Mouse (Mus musculus) lung, postnatal 0 days (tissue): ENCODE results near the gene Snx30. TPM values are rescaled to one million over a fixed set of nuclear protein-coding genes. Genes with fewer than 3 reads are reported as not detected.

Experiments used
- ATAC-seq: fragments of 200-750 bp; cut with Nextera tagmentation; 2 replicates; pipeline ENCODE4 v1.8.0; 2017; ENCODE audit warnings: moderate library complexity
- DNase-seq: peaks from one replicate; pipeline ENCODE4 v3.0.0-alpha.2; 2016; ENCODE audit warnings: low spot score
- H3K27ac ChIP-seq: fragments of 300-500 bp; sonication (generic); 2 replicates; pipeline ENCODE4 v1.5.1; 2014; ENCODE audit warnings: antibody characterized with exemption, mild to moderate bottlenecking, low read length, mixed read lengths
- H3K27me3 ChIP-seq: fragments of 300-500 bp; sonication (generic); replicated peaks from 2 replicates; pipeline ENCODE4 v1.6.1; 2014; ENCODE audit warnings: low read length, mixed read lengths; ENCODE audit not compliant: insufficient read depth
- H3K36me3 ChIP-seq: fragments of 300-500 bp; sonication (generic); 2 replicates; pipeline ENCODE4 v1.6.1; 2014; ENCODE audit warnings: low read length, mixed read lengths; ENCODE audit not compliant: insufficient read depth
- H3K4me1 ChIP-seq: fragments of 300-500 bp; sonication (generic); 2 replicates; pipeline ENCODE4 v1.6.1; 2014; ENCODE audit warnings: antibody characterized with exemption, low read depth, low read length, mixed read lengths; ENCODE audit not compliant: insufficient read depth
- H3K4me2 ChIP-seq: fragments of 300-500 bp; sonication (generic); replicated peaks from 2 replicates; pipeline ENCODE4 v1.6.1; 2014; ENCODE audit warnings: low read depth, mild to moderate bottlenecking, low read length, moderate library complexity, mixed read lengths
- H3K4me3 ChIP-seq: fragments of 300-500 bp; sonication (generic); 2 replicates; pipeline ENCODE4 v1.5.1; 2014; ENCODE audit warnings: low read depth, low read length
- H3K9ac ChIP-seq: fragments of 300-500 bp; sonication (generic); replicated peaks from 2 replicates; pipeline ENCODE4 v1.6.1; 2014; ENCODE audit warnings: low read depth, mild to moderate bottlenecking
- H3K9me3 ChIP-seq: fragments of 300-500 bp; sonication (generic); 2 replicates; pipeline ENCODE4 v1.6.1; 2016; ENCODE audit warnings: low read length, mixed read lengths
- CTCF ChIP-seq: IDR thresholded peaks from 2 replicates; pipeline ENCODE4 v1.5.1; 2016; ENCODE audit warnings: antibody characterized with exemption, mild to moderate bottlenecking
- EP300 ChIP-seq: IDR thresholded peaks from 2 replicates; pipeline ENCODE4 v1.6.1; 2016; ENCODE audit warnings: antibody characterized with exemption, mild to moderate bottlenecking, control low read depth
- WGBS: fragments of 180-500 bp; shearing (Covaris S2); extraction: QIAGEN DNeasy Blood & Tissue Kit; methylation state at CpG from one replicate; pipeline ENCODE4 v1.1.7; 2014; 5-methylcytosine and 5-hydroxymethylcytosine counted together
- polyA plus RNA-seq: library from polyadenylated mRNA; unstranded; fragments of >200 nt; fragmentation: Nextera tagmentation; extraction: Ambion mirVana; gene quantifications from 2 replicates; pipeline ENCODE4 v1.2.1, GENCODE M21; 2015

Snx30 gene
- polyA plus RNA-seq, 1 experiment from 2014 or later = 12.0 TPM

- WGBS = 61% methylated on average over 5 of the region's 5 CpGs
- no peak overlapping the region for H3K27ac ChIP-seq
- H3K4me1 ChIP-seq = peaks cover 9% of the 10 kb centered on the region; the same call in 1 of the 2 replicates
- TF ChIP-seq CTCF (peak; percentile 65), EP300 (no peak)
- H3K4me3 ChIP-seq = no peak overlapping the region
- no peak overlapping the region for H3K9ac ChIP-seq
- H3K36me3 ChIP-seq = no peaks in the 10 kb centered on the region
- DNase-seq (peak; percentile 62), ATAC-seq (no peak)
- H3K9me3 ChIP-seq = no peaks in the 10 kb centered on the region
- no peaks in the 10 kb centered on the region for H3K27me3 ChIP-seq
- no peak overlapping the region for H3K4me2 ChIP-seq
Observed at GRCm38 (mm10) chr4:59808396-59808795, 2.8 kb downstream of the Snx30 start.

GRCm38 (mm10) chr4:59814094-59814493 is 8.5 kb downstream of the Snx30 start:
- peak overlapping the region; percentile 74 for H3K27ac ChIP-seq
- H3K9me3 ChIP-seq = no peaks in the 10 kb centered on the region
- no peak for ATAC-seq
- H3K4me2 ChIP-seq = no peak overlapping the region
- no peak overlapping the region for H3K9ac ChIP-seq
- TF ChIP-seq EP300 (peak; percentile 47; the same call in 1 of the 2 replicates), CTCF (no peak)
- WGBS = 44% methylated on average over 7 of the region's 7 CpGs
- peaks cover 4% of the 10 kb centered on the region; the same call in 1 of the 2 replicates for H3K4me1 ChIP-seq
- no peak for DNase-seq
- no peaks in the 10 kb centered on the region for H3K27me3 ChIP-seq
- H3K36me3 ChIP-seq = no peaks in the 10 kb centered on the region
- no peak overlapping the region for H3K4me3 ChIP-seq

- no peak for TF ChIP-seq CTCF
- peak; percentile 99 for TF ChIP-seq EP300
- H3K4me3 ChIP-seq = no peak overlapping the region
- no peaks in the 10 kb centered on the region for H3K9me3 ChIP-seq
- H3K27me3 ChIP-seq = no peaks in the 10 kb centered on the region
- peak; percentile 81 for ATAC-seq
- H3K4me2 ChIP-seq = no peak overlapping the region
- WGBS = 42% methylated on average over 4 of the region's 4 CpGs
- H3K9ac ChIP-seq = no peak overlapping the region
- peak overlapping the region; percentile 85 for H3K27ac ChIP-seq
- peaks cover 4% of the 10 kb centered on the region; the same call in 1 of the 2 replicates for H3K4me1 ChIP-seq
- H3K36me3 ChIP-seq = no peaks in the 10 kb centered on the region
- DNase-seq = peak; percentile 90
Observed at GRCm38 (mm10) chr4:59815121-59815810, 9.6 kb downstream of the Snx30 start.

GRCm38 (mm10) chr4:59816016-59816415 is 10.4 kb downstream of the Snx30 start:
- peak overlapping the region; percentile 85 for H3K27ac ChIP-seq
- no peak for TF ChIP-seq CTCF
- TF ChIP-seq EP300 = no peak
- no peak overlapping the region for H3K4me3 ChIP-seq
- ATAC-seq (peak; percentile 40), DNase-seq (peak; percentile 82)
- H3K36me3 ChIP-seq = no peaks in the 10 kb centered on the region
- no peak overlapping the region for H3K9ac ChIP-seq
- 46% methylated on average over 5 of the region's 5 CpGs for WGBS
- no peaks in the 10 kb centered on the region for H3K9me3 ChIP-seq
- peaks cover 4% of the 10 kb centered on the region; the same call in 1 of the 2 replicates for H3K4me1 ChIP-seq
- H3K4me2 ChIP-seq = no peak overlapping the region
- no peaks in the 10 kb centered on the region for H3K27me3 ChIP-seq

GRCm38 (mm10) chr4:59816477-59816876 is 10.8 kb downstream of the Snx30 start:
- H3K9ac ChIP-seq = no peak overlapping the region
- TF ChIP-seq EP300 (peak; percentile 78), CTCF (no peak)
- ATAC-seq (peak; percentile 65), DNase-seq (peak; percentile 85)
- H3K36me3 ChIP-seq = no peaks in the 10 kb centered on the region
- H3K9me3 ChIP-seq = no peaks in the 10 kb centered on the region
- no peak overlapping the region for H3K4me3 ChIP-seq
- 0 out of 2 replicates have a peak, but pooled peaks cover 4% of the 10 kb centered on the region for H3K4me1 ChIP-seq
- 42% methylated on average over 9 of the region's 9 CpGs for WGBS
- no peak overlapping the region for H3K4me2 ChIP-seq
- H3K27ac ChIP-seq = peak overlapping the region; percentile 85
- H3K27me3 ChIP-seq = no peaks in the 10 kb centered on the region

- H3K36me3 ChIP-seq = no peaks in the 10 kb centered on the region
- no peak for ATAC-seq
- no peaks in the 10 kb centered on the region for H3K9me3 ChIP-seq
- WGBS = 76% methylated on average over 5 of the region's 5 CpGs
- DNase-seq = no peak
- H3K27me3 ChIP-seq = no peaks in the 10 kb centered on the region
- 0 out of 2 replicates have a peak, but pooled peaks cover 4% of the 10 kb centered on the region for H3K4me1 ChIP-seq
- H3K4me2 ChIP-seq = no peak overlapping the region
- H3K9ac ChIP-seq = no peak overlapping the region
- TF ChIP-seq CTCF (no peak), EP300 (no peak)
- H3K27ac ChIP-seq = peak overlapping the region; percentile 85
- H3K4me3 ChIP-seq = no peak overlapping the region
Observed at GRCm38 (mm10) chr4:59817790-59818189, 12.2 kb downstream of the Snx30 start.
